Mouse (Mus musculus): Measurements from ENCODE around the gene Fgd6.

Gene Fgd6

GRCm38 (mm10) chr10:94095743-94096465, 60.1 kb downstream of the Fgd6 start:
- in situ Hi-C loops (cut with MseI, MboI) = no loop called here

GRCm38 (mm10) chr10:94097081-94097845, 61.5 kb downstream of the Fgd6 start:
- in situ Hi-C loops (cut with MseI, MboI) = no loop called here

GRCm38 (mm10) chr10:94098100-94098499, 62.3 kb downstream of the Fgd6 start:
- in situ Hi-C loops (cut with MseI, MboI) = no loop called here

- in situ Hi-C loops (cut with MseI, MboI) = no loop called here
These were observed 69.7 kb downstream of the Fgd6 start for GRCm38 (mm10) chr10:94105498-94105897.

- in situ Hi-C loops (cut with MseI, MboI) = no loop called here
These were observed 71.4 kb downstream of the Fgd6 start for GRCm38 (mm10) chr10:94107168-94107567.

GRCm38 (mm10) chr10:94107607-94108006, 71.8 kb downstream of the Fgd6 start:
- in situ Hi-C loops (cut with MseI, MboI) = no loop called here

GRCm38 (mm10) chr10:94108791-94109190, 73.0 kb downstream of the Fgd6 start:
- in situ Hi-C loops (cut with MseI, MboI) = no loop called here

GRCm38 (mm10) chr10:94110834-94111754, 75.3 kb downstream of the Fgd6 start:
- in situ Hi-C loops (cut with MseI, MboI) = no loop called here

- in situ Hi-C loops (cut with MseI, MboI) = no loop called here
These were observed 76.4 kb downstream of the Fgd6 start for GRCm38 (mm10) chr10:94112207-94112606.

- in situ Hi-C loops (cut with MseI, MboI) = loop anchor here in 1 of 2 experiments (5.0 kb wide), 1 partner anchor 74 kb away; no protein-coding TSS in a partner anchor
These were observed 80.2 kb downstream of the Fgd6 start for GRCm38 (mm10) chr10:94115893-94116599.

- in situ Hi-C loops (cut with MseI, MboI) = loop anchor here in 1 of 2 experiments (5.0 kb wide), 1 partner anchor 75 kb away; no protein-coding TSS in a partner anchor
These were observed 81.1 kb downstream of the Fgd6 start for GRCm38 (mm10) chr10:94116781-94117340.

GRCm38 (mm10) chr10:94117916-94118315, 82.1 kb downstream of the Fgd6 start:
- in situ Hi-C loops (cut with MseI, MboI) = loop anchor here in 1 of 2 experiments (5.0 kb wide), 1 partner anchor 76 kb away; no protein-coding TSS in a partner anchor

- in situ Hi-C loops (cut with MseI, MboI) = loop anchor here in 1 of 2 experiments (5.0 kb wide), 1 partner anchor 77 kb away; no protein-coding TSS in a partner anchor
These were observed 83.2 kb downstream of the Fgd6 start for GRCm38 (mm10) chr10:94118993-94119392.

GRCm38 (mm10) chr10:94120676-94121075, 84.9 kb downstream of the Fgd6 start:
- in situ Hi-C loops (cut with MseI, MboI) = no loop called here

GRCm38 (mm10) chr10:94122595-94122994, 86.8 kb downstream of the Fgd6 start:
- in situ Hi-C loops (cut with MseI, MboI) = no loop called here

GRCm38 (mm10) chr10:94123581-94123980, 87.8 kb downstream of the Fgd6 start:
- in situ Hi-C loops (cut with MseI, MboI) = no loop called here

GRCm38 (mm10) chr10:94124376-94124775, 88.6 kb downstream of the Fgd6 start:
- in situ Hi-C loops (cut with MseI, MboI) = no loop called here

GRCm38 (mm10) chr10:94129680-94130119, 93.9 kb downstream of the Fgd6 start:
- in situ Hi-C loops (cut with MseI, MboI) = no loop called here

GRCm38 (mm10) chr10:94133081-94133480, 97.3 kb downstream of the Fgd6 start:
- in situ Hi-C loops (cut with MseI, MboI) = no loop called here

- in situ Hi-C loops (cut with MseI, MboI) = no loop called here
These were observed 97.9 kb downstream of the Fgd6 start for GRCm38 (mm10) chr10:94133674-94134073.

Data from mouse trophoblast stem cell (cell line).